Mouse (Mus musculus): ENCODE measurements around the gene Cdca7l.
"Not testable (repeated sequence)": the region's sequence is repeated elsewhere in the genome, so short reads cannot be mapped to it uniquely, and the experiment has no call there.

Gene Cdca7l

DNA sequence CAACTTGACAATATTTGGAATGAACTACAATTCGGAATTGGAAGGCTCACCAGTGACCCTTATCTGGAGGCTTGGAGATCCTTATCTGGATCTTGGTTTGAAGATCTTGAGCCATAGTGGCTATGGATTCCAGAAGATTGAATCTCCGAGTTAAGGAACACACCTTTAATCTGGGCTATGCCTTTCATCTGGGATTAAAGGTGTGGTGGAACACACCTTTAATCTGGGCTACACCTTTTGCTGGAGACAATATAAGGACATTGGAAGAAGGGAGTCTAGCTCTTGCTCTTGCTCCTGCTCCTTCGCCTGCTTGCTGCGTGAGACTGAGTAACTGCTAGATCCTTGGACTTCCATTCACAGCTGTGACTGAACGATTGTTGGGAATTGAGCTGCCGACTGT lies at the start of gene Cdca7l:
Gene Cdca7l, plus strand, starts transcription at position 301 of the 400 bp plus-strand sequence.
- DNase-seq: not testable (repeated sequence)

DNA sequence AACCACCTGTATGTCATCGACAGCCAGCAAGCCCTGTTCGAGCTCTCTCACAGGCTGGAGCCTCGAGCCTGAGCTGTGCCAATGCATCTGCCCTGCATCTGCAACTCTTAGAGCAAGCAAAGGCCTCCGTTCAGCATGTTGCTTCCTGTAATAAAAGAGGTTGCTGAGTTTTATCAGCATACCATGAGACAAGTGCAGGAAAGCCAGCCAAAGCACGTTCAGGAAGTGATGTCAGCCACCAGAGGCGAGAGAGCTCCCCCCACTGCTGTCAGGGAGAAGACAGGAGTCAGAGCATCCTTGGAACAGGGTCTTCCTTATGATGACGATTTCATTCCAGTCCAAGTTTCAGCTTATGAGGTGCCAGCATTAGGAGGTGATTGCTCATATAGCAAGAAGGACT lies 48.1 kb upstream of the Cdca7l start:
- DNase-seq: no peak

DNA sequence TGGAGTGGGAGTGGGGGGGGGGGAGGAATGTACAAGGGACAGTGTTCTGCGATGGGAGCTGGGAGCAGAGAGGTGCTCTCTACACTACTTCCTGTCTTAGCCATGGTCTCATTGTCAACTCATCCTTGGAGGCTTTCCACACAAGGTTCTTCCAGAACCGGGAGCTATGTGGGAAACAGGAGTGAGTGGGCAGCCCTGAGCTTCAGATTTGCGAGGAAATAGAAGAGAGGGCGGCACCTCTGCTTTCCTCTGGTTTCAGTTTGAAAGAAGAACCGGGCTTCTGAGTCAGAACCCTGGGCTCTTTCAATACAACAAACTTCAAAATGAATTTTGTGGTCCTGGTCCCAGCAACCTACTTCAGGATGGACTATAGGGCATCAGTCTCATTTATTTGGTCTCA lies 43.7 kb upstream of the Cdca7l start:
- no peak for DNase-seq

DNA sequence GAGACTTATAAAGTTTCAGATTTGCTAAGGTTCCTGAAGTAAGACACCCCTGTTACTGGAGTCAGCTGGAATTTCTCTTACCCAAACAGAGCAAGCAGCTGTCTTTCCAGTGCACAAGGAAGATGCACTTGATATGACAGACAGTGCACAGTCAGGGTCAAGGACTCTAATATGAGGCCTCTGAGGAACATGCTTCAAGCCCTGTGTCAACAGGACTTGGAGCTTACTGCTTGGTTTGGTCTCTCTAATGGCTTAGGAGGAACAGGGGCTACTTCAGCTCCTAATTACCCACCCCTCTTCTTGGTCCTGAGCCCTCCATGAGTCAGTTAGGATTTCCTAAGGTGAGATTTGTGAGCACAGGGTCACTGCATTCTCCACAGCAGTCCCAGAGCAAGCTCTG lies 43.2 kb upstream of the Cdca7l start:
- DNase-seq: no peak

DNA sequence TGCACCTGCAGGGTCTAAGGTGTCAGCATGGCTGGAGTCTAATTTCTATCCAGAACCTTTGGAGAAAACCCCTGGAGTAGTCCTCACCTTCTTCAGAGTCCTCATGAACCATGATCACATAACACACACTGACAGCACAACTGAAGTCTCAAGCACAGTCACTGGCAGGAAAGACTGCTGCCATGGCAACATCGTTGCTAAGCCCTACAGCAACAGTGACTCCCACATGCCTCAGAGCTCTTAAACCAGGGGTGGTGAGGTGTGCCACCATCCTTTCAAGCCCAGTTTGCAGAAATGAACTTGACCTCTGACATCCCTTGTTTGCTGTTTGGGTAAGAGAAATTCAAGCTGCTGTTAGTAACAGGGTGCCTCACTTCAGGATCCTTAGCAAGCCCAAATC lies 42.4 kb upstream of the Cdca7l start:
- peak in 1 of 2 experiments; percentile 6 for DNase-seq

DNA sequence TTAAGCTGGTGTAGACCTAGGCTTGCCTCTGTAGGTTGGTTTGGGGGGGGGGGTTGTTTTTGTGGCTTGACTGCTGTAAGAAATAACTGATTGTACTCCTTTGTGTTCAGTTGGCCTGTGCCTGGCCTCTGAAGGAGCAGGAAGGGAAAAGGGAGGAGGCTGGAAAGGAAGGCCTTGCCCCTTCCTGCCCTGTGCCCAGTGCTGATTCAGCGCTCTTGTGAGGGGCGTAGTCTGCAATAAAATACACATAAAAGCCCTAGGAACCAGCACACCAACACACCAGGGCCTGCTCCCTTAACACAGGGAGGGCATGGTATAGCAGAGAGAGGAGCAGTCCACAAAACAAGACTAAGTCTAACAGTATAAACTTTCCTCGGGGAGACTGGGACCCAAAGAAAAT lies 40.8 kb upstream of the Cdca7l start:
- DNase-seq: no peak

DNA sequence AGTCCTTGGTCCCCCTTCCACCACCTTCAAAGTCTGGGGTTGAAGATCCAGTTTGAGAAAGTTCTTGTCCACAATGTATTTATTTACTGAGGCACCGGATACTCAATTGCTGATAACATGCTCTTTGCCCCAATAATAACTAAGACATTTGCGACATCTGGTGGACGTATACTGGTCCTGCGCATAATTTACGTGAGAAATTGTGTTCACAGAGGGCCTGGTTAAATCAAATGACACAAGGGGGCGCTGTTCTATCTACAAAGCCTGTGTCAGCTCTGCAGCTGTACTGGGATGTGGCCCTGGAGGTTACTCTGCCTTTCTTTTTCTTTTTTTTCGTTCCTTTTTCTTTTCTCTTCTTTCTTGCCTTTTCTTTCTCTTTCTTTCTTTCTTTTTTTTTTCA lies 39.2 kb upstream of the Cdca7l start:
- peak; percentile 86 to 94 for DNase-seq

DNA sequence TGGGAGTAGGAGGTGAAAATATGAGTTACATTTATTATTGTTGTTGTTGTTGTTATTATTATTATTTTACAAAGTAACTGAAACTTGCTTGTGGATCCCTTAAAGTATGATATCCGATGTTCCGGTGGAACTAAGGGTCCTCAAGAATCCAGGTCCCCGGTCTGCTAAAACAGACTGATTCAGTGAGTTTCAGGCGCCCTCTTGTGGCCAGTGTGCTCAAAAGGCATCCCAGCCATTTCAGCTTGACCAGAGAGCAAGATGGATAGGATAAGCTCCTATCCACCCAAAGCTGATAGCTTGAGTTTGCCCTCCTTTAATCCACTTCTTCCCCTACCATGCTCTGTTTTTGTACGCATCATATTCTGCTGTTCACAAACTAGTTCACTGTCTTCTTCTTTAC lies 35.0 kb upstream of the Cdca7l start:
- peak; percentile 92 to 93 for DNase-seq

DNA sequence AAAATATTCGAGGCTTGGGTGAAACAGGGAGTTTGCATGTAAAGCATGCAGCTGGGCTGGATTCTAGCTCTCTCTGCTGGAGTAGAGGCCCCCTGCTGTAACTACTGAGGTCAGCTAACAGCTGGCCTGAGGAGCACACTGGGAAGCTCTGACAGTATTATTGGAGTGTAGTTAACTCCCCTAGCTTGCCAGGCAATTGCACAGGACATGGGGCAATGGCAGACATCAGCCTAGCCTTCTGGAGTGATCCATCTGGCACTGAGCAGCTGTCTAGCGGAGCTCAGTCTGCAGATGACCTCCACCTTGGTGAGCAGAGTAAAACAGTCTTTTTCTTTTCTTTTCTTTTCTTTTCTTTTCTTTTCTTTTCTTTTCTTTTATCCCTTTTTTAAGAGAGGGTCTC lies 33.9 kb upstream of the Cdca7l start:
- peak; percentile 53 to 66 for DNase-seq

DNA sequence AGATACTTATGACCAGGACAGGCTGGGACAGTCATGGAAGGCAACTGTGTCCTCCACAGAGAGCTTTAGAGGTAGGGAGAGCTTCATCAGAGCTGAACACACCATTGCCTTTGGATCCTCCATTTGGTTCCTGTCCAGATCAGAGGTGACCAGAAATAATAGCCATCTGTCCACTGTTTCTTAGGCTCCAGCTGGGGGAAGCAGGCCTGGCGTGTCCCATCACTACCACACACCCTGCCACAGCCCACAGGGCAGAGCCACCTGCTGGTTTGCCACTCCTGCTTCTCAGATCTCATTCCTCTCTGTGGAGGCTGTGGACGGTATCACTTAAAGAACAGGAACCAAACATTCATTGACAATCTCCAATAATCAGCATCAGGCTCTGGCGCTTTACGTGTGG lies 32.9 kb upstream of the Cdca7l start:
- DNase-seq: peak; percentile 65 to 75

DNA sequence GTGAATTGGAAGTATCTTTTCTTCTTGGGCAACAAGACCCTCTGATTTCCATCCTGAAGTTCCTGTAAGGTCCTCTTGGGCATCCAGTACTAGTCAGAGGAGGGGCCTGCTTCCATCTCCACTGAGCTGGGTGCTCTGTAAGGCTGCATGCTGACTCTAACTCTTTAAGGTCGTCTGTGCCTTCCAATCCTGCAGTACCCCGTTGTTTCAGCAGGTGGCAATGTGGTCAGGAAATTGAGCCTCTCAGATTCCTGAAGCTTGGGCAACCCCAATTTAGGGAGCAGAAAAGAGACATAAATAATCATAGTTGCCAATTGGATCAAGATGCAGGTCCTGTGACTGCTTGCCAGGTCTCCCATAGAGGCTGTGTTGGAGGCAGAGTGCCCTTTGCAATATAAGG lies 31.5 kb upstream of the Cdca7l start:
- peak; percentile 86 to 89 for DNase-seq

DNA sequence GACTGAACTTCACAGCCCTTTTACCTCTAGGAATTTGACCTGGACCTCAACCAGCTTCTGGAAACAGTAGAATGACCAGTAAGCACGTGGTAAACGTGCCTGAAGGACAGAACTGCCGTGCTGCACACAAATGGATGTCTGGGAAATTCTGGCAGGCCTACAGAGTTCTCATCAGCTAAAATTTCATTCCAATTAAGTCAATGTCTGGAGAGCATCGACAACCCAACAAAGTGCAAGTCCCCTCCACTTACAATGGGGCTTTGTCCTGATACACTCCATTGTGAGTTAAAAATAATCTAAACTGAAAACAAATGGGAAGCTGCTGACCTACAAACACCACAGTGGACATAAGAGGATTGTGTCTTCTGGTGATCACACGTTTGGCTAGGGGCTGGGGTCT lies 27.2 kb upstream of the Cdca7l start:
- no peak for DNase-seq

DNA sequence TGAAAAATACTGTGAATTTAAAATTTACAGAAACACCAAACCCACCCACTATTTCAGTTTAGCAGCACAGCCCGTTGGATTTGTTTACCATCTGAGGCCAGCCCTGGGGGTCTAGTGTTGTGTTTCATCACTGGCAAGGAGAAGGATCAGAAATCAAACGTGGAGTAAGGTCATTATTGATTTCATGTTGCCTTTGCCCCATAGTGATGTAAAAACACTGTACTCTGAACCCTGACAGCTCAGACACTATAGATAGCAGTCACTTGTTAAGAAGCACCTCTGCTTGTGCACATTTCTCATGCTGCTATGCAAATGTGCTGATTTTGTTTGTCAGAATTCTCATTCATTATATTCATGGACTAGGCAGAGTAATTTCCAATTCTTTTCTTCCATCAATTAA lies 22.7 kb upstream of the Cdca7l start:
- no peak for DNase-seq

DNA sequence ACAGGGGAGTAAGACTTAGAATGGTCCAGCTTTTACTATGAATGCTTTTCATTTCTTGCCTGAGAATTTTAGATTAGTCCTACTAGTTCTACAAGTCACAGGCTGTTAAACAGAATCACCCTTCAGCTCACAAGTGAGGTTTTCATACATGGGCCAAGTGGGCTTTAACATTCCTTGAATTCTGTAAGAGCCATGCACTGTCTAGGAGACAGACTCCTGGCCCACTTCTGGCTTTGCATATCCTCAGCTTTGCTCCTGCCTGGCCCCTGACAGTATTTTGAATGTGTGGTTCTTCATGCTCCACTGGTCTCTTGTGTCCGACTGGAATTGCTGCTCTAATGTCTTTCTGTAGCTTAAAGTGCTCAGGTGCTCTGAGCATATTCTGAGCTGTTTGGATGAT lies 20.7 kb upstream of the Cdca7l start:
- no peak for DNase-seq

DNA sequence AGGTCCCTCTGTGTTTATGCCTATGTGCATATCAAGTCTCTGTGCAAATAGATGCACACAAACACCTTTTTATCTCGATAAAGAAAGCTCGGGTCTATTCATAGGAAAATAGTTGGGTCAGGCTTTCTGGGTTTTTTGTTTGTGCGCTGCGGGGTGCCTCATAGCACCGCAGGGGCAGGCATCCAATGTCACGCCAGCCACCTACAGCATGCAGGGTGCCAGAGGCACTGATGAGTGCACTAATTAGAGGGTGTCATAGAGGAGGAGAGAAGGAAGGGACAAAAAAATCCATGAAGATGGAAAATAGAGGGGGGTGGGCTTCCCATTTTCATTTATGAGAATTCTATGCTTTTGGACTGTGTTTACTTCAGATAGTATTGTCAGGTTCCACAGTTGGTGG lies 17.5 kb upstream of the Cdca7l start:
- DNase-seq: no peak

DNA sequence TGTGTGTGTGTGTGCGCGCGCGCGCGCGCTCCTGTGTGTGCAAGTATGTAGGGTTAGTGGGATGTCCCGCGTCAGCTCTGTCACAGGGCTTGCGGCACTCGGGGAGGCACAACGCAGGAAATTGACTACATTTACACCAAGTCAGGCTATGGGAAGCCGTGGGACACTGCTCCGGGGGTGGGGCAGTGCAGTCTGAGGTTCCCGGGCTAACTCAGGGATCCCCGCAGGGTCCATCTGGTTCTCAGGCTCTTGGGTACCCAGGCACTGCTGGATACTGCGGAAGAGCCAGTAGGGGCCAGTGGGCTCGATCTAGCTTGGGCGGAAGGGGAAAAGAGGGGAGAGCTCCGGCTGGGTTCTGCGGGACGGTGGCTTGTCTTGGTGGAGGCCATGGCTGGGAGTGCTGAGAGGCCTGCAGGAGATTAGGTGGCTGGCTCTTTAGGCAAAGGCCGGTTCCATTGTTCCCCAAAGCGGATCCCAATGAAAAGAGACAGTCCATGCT lies 15.5 kb upstream of the Cdca7l start:
- peak in 1 of 2 experiments; percentile 42 for DNase-seq

DNA sequence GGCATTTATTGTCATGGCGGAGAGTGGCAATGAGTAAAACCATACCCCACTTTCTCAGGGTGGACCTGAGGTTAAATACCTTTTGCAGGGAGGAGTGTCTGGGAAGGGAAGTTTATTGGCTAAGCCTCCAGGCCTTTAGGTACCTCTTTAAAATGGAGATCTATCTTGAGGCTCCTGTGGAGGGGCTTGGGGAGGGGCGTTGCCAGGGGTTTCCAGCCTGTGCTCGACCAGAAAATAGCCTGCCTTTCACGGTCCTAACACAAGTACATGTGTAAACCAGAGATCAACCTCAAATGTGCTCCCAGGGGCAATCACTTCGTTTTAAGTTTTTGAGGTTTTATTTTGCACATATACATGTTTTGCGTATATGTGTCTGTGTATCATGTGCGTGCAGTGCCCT lies 15.1 kb upstream of the Cdca7l start:
- no peak for DNase-seq

DNA sequence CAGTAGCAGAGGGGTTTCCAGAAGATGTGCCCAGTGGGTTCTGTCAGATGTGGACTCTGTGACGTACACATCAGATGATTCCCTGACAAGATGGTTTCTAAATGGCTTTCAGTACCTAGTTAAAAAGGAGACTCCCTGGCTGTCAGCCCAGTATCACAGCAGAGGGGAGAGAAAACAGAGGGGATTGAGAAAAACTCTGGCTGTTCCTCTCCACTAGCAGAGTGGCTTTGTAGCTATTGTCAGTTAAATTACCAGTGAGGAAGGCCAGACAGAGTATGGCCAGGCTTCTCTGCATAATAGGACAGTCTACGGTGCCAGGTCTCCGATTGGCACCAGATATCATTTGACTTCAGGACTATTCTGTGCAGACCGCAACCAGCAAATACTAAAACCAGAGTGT lies 8.8 kb upstream of the Cdca7l start:
- peak; percentile 42 to 65 for DNase-seq

DNA sequence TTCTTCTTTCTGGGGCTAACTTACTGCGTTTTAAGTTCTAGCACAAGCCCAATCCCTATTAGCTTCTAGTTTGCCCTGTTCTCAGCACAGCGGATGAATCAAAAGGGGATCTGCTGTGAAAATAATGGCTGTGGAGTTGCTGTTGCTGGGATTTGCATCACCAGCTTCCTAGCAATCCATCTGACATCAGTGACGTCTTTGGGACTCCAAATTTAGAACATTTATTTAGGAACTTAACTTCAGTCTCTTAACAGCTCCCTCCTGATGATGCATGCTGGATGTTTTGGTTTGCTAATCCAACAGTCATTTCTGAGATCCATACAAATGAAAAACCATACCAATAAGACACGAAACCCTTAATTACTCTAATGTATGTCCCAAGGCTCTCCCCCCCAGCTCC lies 1.5 kb downstream of the Cdca7l start:
- DNase-seq: no peak

DNA sequence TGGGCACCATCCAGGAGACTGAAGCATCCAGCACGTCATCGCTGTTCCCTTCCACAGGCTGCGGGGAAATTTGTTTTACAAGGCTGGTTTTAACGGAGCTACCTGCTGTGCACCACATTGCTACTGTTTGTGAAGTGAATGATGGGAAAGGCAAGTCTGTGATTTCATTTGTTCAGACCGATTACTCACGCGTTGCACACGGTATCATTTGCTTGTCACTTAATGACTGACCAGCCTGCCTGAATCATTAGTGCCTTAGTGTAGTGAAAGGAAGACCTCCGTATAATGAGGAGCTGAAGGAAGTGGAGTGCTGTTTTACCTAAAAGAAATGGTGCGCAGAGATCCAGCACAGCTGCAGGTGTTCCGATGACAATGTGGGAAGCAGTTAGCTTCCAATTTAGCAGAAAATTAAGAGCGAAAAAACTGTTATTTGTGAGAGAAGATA lies 1.9 kb downstream of the Cdca7l start:
- DNase-seq: peak; percentile 28 to 38

DNA sequence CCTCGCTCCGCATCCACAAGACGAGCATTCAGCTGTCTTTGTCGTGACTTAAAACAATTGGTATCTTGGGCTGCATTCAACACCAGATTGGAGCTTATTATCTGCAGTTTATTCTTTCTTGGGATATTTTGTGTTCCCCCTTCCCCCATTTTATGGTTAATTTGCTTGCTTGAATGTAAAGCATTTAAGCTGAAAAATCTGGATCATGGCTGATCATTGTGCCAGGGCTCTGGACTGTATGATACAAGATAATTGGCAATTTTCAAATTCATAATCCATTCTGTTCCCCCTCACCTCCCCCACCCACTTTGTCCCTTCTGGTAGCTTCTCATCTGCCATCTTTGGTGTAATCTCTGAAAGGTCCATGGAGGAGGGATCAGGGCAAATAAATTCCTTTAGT lies 2.4 kb downstream of the Cdca7l start:
- no peak for DNase-seq

DNA sequence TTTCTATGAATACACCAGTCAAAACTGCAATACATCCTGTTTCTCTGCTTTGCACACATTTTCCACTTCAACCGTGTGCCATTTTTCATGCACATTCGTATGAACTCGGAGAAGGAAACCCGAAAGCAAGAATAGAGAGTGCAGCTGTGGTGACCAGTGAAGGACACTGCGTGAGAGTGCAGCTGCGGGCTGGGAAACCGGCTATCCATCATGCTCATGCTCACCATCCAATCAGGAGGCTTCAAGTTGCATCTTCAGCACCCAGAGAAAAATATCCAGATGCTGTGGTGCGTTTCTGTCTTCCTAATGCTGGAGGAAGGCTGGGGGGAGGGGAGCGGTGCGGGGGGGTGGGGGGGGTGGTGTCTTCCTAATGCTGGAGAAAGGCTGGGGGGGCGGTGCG lies 3.5 kb downstream of the Cdca7l start:
- DNase-seq: no peak

DNA sequence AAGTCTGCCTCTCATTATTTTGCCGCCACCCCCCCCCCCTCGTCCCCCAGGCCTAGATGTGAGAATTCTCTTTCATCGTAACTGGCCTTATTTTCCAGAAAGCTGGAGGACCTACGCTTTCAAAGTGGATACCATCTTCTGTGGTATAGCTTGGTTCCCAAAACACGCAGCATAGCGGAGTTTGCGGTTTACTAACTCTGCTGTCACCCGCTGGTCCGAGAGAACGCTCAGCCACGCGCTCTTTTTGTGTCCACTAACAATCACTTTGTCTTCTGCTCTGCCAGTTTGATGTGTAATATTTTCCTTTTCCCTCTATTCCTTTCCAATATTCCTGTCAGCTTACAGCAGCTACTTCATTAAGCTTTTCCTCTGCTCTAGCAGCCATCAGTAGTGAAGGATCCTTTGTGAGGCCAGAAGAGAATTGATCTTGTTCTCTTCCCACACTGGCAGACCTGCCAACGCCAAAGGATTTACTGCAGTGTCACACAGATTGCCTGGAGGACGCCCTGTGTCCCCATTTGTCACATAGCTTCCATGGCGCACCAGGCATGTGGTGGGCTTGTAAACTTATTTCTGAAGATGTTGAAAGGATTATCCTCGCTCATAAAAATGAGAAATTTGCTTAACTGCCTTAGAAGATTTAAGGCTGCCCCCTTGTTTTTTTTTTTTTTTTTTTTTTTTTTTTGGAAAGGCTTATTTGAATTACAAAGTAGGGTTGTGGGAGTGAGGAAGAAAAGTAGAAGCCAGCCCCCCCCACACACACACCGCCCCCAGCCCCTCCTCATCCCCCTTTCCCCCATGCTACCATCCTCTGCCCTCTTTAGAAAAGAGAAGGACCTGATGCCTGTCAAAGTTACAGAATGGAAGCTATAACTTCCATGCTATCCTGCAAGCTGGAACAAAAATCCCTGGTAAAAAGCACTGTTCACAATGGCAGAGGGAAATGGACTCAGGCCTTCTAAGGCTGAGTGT lies 4.6 kb downstream of the Cdca7l start:
- DNase-seq: no peak

DNA sequence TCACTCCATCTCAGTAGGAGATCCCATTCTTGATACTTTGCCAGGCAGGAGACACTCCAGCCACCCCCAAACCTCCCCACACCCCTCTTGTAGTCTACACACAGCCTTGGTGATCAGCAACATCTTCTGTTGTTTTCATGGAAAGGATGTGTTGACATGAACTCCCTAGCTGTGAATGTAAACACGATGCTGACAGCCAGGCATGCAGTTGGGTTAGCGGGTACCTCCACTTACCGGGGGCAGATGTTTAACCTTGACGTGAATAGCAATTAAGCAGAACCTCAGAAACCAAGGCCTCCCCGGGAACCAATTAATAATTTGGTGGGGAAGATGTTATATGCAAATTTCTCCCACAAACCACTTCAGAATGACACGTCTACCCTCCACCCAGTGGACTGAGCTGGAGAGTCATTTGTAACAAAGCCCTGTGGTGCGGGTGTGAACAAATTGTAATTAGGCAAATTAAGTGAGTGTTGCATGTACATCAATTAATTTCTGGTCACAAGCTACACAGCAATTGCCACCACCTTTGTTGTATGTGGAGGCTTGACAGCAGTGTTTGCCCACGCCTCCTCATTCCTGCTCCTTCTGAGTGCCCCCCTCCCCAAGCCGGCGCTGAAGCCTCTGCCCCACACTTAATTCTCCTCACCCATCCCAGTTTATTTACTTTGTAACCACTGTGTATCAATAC lies 5.4 kb downstream of the Cdca7l start:
- DNase-seq: no peak
